Mouse (Mus musculus) frontal cortex, adult (tissue): ENCODE measurements around the gene Mat1a.

ENCODE experiments used
- ATAC-seq: cut with Nextera tagmentation; 2 replicates; pipeline ENCODE4 v1.9.2; 2017; ENCODE audit warnings: mild to moderate bottlenecking, moderate library complexity, mixed read lengths; ENCODE audit not compliant: low TSS enrichment

Mat1a gene

GRCm38 (mm10) chr14:41140686-41141085 is 35.9 kb downstream of the Mat1a start:
- ATAC-seq = no peak

- no peak for ATAC-seq
Observed at GRCm38 (mm10) chr14:41146035-41146434, 41.2 kb downstream of the Mat1a start.

GRCm38 (mm10) chr14:41146922-41147321 is 42.1 kb downstream of the Mat1a start:
- ATAC-seq = no peak

- no peak for ATAC-seq
Observed at GRCm38 (mm10) chr14:41147356-41147755, 42.5 kb downstream of the Mat1a start.

GRCm38 (mm10) chr14:41151220-41151898 is 46.5 kb downstream of the Mat1a start, which contains the start of gene Mbl1:
Mbl1 (plus strand) TSS chr14:41151458.
- ATAC-seq = no peak

GRCm38 (mm10) chr14:41160076-41160475 is 55.2 kb downstream of the Mat1a start:
- ATAC-seq = no peak

GRCm38 (mm10) chr14:41160743-41161142 is 55.9 kb downstream of the Mat1a start:
- ATAC-seq = no peak

GRCm38 (mm10) chr14:41162663-41163062 is 57.8 kb downstream of the Mat1a start:
- ATAC-seq = peak; percentile 96

- ATAC-seq = no peak
Observed at GRCm38 (mm10) chr14:41167278-41167677, 62.4 kb downstream of the Mat1a start.

GRCm38 (mm10) chr14:41168567-41168966 is 63.7 kb downstream of the Mat1a start:
- no peak for ATAC-seq

- no peak for ATAC-seq
Observed at GRCm38 (mm10) chr14:41170514-41170913, 65.7 kb downstream of the Mat1a start.
